Mouse (Mus musculus) testis, adult 2 months (tissue): ENCODE measurements around the gene Gab1.

Source experiments
- CTCF ChIP-seq: fragments of 200-500 bp; IDR thresholded peaks from 2 replicates; pipeline ENCODE4 v1.5.1; 2012; ENCODE audit warnings: low read depth, mild to moderate bottlenecking, inconsistent platforms, low read length, moderate library complexity; ENCODE audit not compliant: control insufficient read depth, insufficient read depth, insufficient replicate concordance
- POLR2A ChIP-seq: fragments of 200-500 bp; IDR thresholded peaks from 2 replicates; pipeline ENCODE4 v1.6.1; 2012; ENCODE audit warnings: low read depth, mild to moderate bottlenecking, inconsistent platforms, low read length, moderate library complexity; ENCODE audit not compliant: control insufficient read depth

DNA sequence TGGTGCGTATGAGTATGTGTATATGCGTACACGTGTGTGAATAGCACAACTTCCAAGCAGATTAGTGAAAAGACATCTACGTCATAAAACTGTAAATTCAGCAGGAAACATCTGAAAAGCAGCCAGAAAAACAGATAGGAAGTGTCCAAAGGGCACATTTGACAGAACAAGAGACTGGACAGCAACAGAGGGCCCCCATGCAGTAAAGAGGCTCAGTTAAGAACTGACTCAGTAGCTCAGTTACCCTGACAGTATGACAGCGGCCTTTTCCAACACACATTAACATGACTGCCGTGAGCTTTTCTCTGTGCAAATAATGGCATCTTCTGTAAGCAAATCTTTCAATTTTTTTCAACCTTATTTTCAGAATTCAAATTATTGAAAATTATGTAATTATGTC, 111.9 kb downstream of the Gab1 start:
- TF ChIP-seq CTCF (no peak), POLR2A (no peak)
